Mouse (Mus musculus): ENCODE measurements around the gene Nudcd2. TPM values are rescaled to one million over a fixed set of nuclear protein-coding genes. Genes with fewer than 3 reads are reported as not detected.
A peak's percentile ranks its signal among the peaks of the same experiment; 100 is the strongest.

Gene Nudcd2
- polyA plus RNA-seq, 1 experiment, result 7.4 TPM

DNA sequence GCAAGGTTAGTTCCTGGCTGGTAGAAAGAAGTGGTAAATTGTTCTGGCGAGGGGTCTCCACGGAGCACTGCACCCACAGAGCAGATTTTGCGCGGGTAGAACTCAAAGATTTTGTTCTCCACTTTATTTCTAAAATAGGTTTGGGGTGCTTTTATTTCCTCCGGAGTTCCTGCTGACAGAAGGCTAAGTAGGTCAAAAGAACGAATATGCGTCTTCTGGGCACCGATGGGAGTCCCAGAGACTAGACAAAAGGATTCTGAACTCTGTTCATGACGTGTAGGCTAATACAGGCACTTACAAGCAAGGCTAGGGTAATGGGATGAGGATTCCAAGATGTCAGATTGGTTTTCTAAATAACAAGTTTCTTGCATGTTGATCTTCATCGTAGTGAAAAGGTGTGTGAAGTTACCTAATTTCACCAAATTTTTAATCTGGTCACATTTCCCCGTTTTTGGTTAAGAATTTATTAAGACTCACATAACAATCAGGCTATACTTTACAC lies 835 bp downstream of the Nudcd2 start:
- peaks cover 3% of the 10 kb centered on the region; the same call in 1 of the 2 replicates for H3K4me1 ChIP-seq (ENCODE audit: control insufficient read depth, insufficient read depth, insufficient read length)
- DNase-seq (ENCODE audit: low read depth in 1 of 2, low spot score in 2 of 2), result no peak
- H3K36me3 ChIP-seq (ENCODE audit: control insufficient read depth, insufficient read depth, low read length), result peaks cover 10% of the 10 kb centered on the region
- TF ChIP-seq CTCF (IDR thresholded peaks at IDR 0.05; ENCODE audit: extremely low read depth, insufficient read depth, insufficient read length, insufficient replicate concordance) (no peak), POLR2A (IDR thresholded peaks at IDR 0.05; ENCODE audit: low read depth, low read length) (no peak)
- H3K4me3 ChIP-seq (ENCODE audit: extremely low read depth, insufficient read depth, insufficient read length), result peak overlapping the region; percentile 84
- 5% methylated on average over 11 of the region's 11 CpGs for WGBS
- H3K27ac ChIP-seq (ENCODE audit: insufficient read depth, low read length), result no peak overlapping the region
- no peaks in the 10 kb centered on the region for H3K27me3 ChIP-seq (ENCODE audit: control insufficient read depth, insufficient read depth, low read length)

DNA sequence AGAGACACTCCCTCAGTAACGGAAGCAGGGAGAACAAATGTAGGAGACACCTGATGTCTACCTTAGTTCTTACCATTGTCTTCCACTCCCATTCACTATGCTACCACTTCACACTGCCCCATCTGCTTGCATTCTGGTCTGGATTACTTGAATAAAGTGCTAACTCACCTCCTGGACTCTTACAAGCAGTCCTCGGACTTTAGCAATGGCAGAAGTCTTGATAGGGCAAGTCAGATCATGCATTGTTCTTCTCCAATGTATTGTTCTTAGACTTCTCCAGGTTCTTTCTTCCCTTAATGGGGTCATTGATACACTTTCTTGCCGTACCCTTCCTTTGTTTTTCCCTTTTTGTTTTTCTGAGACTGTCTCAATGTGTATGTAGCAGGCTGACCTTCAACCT lies 3.9 kb downstream of the Nudcd2 start:
- Histone ChIP-seq H3K4me3 (ENCODE audit: extremely low read depth, insufficient read depth, insufficient read length) (no peak overlapping the region), H3K4me1 (ENCODE audit: control insufficient read depth, insufficient read depth, insufficient read length) (peaks cover 3% of the 10 kb centered on the region; the same call in 1 of the 2 replicates), H3K27me3 (ENCODE audit: control insufficient read depth, insufficient read depth, low read length) (no peaks in the 10 kb centered on the region), H3K36me3 (ENCODE audit: control insufficient read depth, insufficient read depth, low read length) (peaks cover 10% of the 10 kb centered on the region), H3K27ac (ENCODE audit: insufficient read depth, low read length) (no peak overlapping the region)
- DNase-seq (ENCODE audit: low read depth in 1 of 2, low spot score in 2 of 2), result no peak
- TF ChIP-seq POLR2A (IDR thresholded peaks at IDR 0.05; ENCODE audit: low read depth, low read length), result no peak
- no peak for TF ChIP-seq CTCF (IDR thresholded peaks at IDR 0.05; ENCODE audit: extremely low read depth, insufficient read depth, insufficient read length, insufficient replicate concordance)
- 98% methylated on average over 3 of the region's 3 CpGs for WGBS

DNA sequence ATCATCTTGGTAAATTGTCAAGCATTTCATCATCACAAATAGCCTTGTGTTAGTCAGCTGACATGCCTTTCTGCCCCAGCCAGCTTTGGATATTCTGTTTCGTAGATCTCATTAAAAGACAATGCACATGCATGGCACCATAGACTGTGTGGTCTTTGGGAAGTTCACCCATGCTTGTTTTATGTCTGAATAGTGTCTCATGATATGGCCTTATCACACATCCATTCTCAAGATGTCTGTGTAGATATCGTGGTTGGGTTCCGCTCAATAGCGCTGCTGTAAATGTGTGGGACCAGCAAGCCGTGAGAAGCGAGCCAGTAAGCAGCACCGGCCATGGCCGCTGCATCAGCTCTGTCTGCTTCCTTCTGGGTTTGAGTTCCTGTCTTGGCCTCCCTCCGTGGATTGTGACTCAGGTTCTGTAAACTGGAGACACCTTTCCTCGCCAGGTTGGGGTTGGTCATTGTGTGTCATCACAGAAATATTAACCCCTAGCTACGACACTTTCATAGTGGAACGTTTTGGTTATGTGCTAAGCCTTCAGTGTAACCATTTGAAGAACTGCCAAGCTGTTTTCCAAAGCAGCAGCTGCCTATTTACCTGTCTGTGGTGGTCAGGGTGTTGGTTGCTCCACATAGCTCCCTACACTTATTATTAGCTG lies 8.3 kb downstream of the Nudcd2 start:
- WGBS, result 88% methylated on average over 12 of the region's 12 CpGs
- no peak for DNase-seq (ENCODE audit: low read depth in 1 of 2, low spot score in 2 of 2)
- Histone ChIP-seq H3K27ac (ENCODE audit: insufficient read depth, low read length) (no peak overlapping the region), H3K36me3 (ENCODE audit: control insufficient read depth, insufficient read depth, low read length) (peaks cover 9% of the 10 kb centered on the region), H3K27me3 (ENCODE audit: control insufficient read depth, insufficient read depth, low read length) (no peaks in the 10 kb centered on the region), H3K4me1 (ENCODE audit: control insufficient read depth, insufficient read depth, insufficient read length) (no peaks in the 10 kb centered on the region), H3K4me3 (ENCODE audit: extremely low read depth, insufficient read depth, insufficient read length) (no peak overlapping the region)
- TF ChIP-seq CTCF (IDR thresholded peaks at IDR 0.05; ENCODE audit: extremely low read depth, insufficient read depth, insufficient read length, insufficient replicate concordance) (no peak), POLR2A (IDR thresholded peaks at IDR 0.05; ENCODE audit: low read depth, low read length) (no peak)

DNA sequence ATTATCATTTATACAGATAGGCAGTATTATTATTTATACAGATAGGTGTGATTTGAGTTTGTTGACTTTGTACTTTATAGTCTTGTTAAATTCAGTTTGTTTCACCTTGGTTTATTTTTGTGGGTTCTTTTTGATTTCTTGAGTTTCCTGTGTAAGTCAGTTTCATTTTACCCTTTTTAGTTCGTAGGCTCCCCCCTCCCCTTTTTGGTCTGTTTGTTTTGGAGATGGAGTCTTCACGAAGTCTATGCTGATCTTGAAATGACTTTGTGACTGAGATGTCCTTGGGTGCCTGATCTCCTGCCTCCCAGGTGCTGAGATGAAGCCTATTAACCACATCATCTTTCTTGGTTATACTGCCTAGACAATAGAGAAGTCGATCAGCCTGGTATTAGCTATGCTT lies 10.9 kb downstream of the Nudcd2 start:
- WGBS, result 70% methylated on average over 3 of the region's 3 CpGs
- Histone ChIP-seq H3K4me1 (ENCODE audit: control insufficient read depth, insufficient read depth, insufficient read length) (no peaks in the 10 kb centered on the region), H3K27ac (ENCODE audit: insufficient read depth, low read length) (no peak overlapping the region; the same call in 1 of the 2 replicates), H3K36me3 (ENCODE audit: control insufficient read depth, insufficient read depth, low read length) (peaks cover 7% of the 10 kb centered on the region; the same call in 1 of the 2 replicates), H3K4me3 (ENCODE audit: extremely low read depth, insufficient read depth, insufficient read length) (no peak overlapping the region), H3K27me3 (ENCODE audit: control insufficient read depth, insufficient read depth, low read length) (no peaks in the 10 kb centered on the region)
- no peak for DNase-seq (ENCODE audit: low read depth in 1 of 2, low spot score in 2 of 2)
- TF ChIP-seq POLR2A (IDR thresholded peaks at IDR 0.05; ENCODE audit: low read depth, low read length), result no peak
- no peak for TF ChIP-seq CTCF (IDR thresholded peaks at IDR 0.05; ENCODE audit: extremely low read depth, insufficient read depth, insufficient read length, insufficient replicate concordance)

DNA sequence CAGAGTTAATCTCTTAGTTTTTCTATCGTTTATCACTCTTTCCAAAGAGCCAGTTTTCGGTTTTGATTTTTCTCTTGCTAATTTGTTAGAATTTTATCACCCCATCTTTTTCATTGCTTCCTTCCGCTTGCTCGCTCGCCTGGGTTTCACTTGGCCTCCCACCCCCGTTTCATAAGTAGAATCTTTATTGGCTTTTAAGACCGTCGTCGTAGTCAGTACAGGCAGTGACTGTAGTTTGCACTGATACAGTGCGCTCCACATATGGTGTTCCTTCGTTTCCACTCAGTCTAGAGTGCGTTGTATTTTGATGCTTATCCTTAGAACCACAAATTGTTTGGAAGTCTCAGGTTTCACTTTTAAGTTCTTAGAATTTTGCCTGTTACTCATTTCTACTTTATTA lies 12.9 kb downstream of the Nudcd2 start:
- WGBS, result 93% methylated on average over 12 of the region's 12 CpGs
- Histone ChIP-seq H3K27ac (ENCODE audit: insufficient read depth, low read length) (no peak overlapping the region), H3K36me3 (ENCODE audit: control insufficient read depth, insufficient read depth, low read length) (peaks cover 8% of the 10 kb centered on the region), H3K4me1 (ENCODE audit: control insufficient read depth, insufficient read depth, insufficient read length) (no peaks in the 10 kb centered on the region), H3K27me3 (ENCODE audit: control insufficient read depth, insufficient read depth, low read length) (no peaks in the 10 kb centered on the region), H3K4me3 (ENCODE audit: extremely low read depth, insufficient read depth, insufficient read length) (no peak overlapping the region)
- TF ChIP-seq CTCF (IDR thresholded peaks at IDR 0.05; ENCODE audit: extremely low read depth, insufficient read depth, insufficient read length, insufficient replicate concordance) (no peak), POLR2A (IDR thresholded peaks at IDR 0.05; ENCODE audit: low read depth, low read length) (no peak)
- no peak for DNase-seq (ENCODE audit: low read depth in 1 of 2, low spot score in 2 of 2)

- H3K4me1 ChIP-seq (ENCODE audit: control insufficient read depth, insufficient read depth, insufficient read length), result no peaks in the 10 kb centered on the region
- TF ChIP-seq CTCF (IDR thresholded peaks at IDR 0.05; ENCODE audit: extremely low read depth, insufficient read depth, insufficient read length, insufficient replicate concordance) (no peak), POLR2A (IDR thresholded peaks at IDR 0.05; ENCODE audit: low read depth, low read length) (no peak)
- 86% methylated on average over 2 of the region's 2 CpGs for WGBS
- H3K27me3 ChIP-seq (ENCODE audit: control insufficient read depth, insufficient read depth, low read length), result no peaks in the 10 kb centered on the region
- H3K27ac ChIP-seq (ENCODE audit: insufficient read depth, low read length), result no peak overlapping the region
- no peak overlapping the region for H3K4me3 ChIP-seq (ENCODE audit: extremely low read depth, insufficient read depth, insufficient read length)
- DNase-seq (ENCODE audit: low read depth in 1 of 2, low spot score in 2 of 2), result no peak
- H3K36me3 ChIP-seq (ENCODE audit: control insufficient read depth, insufficient read depth, low read length), result peaks cover 12% of the 10 kb centered on the region
Observed at GRCm38 (mm10) chr11:40747716-40748115, 14.2 kb downstream of the Nudcd2 start.

DNA sequence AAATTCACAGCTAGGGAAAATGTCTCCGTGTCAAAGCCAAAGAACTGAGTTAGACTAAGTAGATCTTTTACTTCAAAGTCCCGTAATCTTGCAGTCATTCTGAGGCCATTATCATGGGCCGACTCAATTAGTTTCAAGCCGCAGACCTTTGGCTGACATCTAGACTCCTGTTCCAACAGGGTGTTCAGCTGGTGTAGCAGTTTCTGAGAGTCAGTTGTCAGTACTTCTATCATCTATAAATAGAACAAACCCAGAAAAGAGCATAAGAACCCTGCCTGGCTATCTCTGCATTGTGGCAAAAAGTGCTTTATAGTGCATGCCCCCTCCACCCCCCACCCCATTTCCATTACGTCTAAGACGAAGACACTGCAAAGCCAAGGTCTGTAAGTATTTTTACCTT lies 20.4 kb downstream of the Nudcd2 start:
- no peak for DNase-seq (ENCODE audit: low read depth in 1 of 2, low spot score in 2 of 2)
- H3K27ac ChIP-seq (ENCODE audit: insufficient read depth, low read length), result no peak overlapping the region
- no peak overlapping the region for H3K4me3 ChIP-seq (ENCODE audit: extremely low read depth, insufficient read depth, insufficient read length)
- H3K4me1 ChIP-seq (ENCODE audit: control insufficient read depth, insufficient read depth, insufficient read length), result no peaks in the 10 kb centered on the region
- TF ChIP-seq CTCF (IDR thresholded peaks at IDR 0.05; ENCODE audit: extremely low read depth, insufficient read depth, insufficient read length, insufficient replicate concordance) (no peak), POLR2A (IDR thresholded peaks at IDR 0.05; ENCODE audit: low read depth, low read length) (no peak)
- peaks cover 5% of the 10 kb centered on the region for H3K36me3 ChIP-seq (ENCODE audit: control insufficient read depth, insufficient read depth, low read length)
- 81% methylated on average over 6 of the region's 6 CpGs for WGBS
- H3K27me3 ChIP-seq (ENCODE audit: control insufficient read depth, insufficient read depth, low read length), result no peaks in the 10 kb centered on the region

Data from spleen, adult 2 months (tissue).